Mouse (Mus musculus) limb, embryonic 11.5 days (tissue): ENCODE measurements at regions not wholly inside any gene's neighbourhood (a gene's known extent, or its start where the extent isn't known, plus 50 kb on each side); places are given as distances from the start of the nearest gene placed in this dataset.
"Not testable (repeated sequence)": the region's sequence is repeated elsewhere in the genome, so short reads cannot be mapped to it uniquely, and the experiment has no call there.

Source experiments
- ATAC-seq: fragments of 200-750 bp; cut with Nextera tagmentation; 2 replicates; pipeline ENCODE4 v1.8.0; 2017; ENCODE audit warnings: low read depth; ENCODE audit not compliant: insufficient number of reproducible peaks, low FRiP score, low TSS enrichment
- DNase-seq: peaks from one replicate; pipeline ENCODE4 v3.0.0-alpha.2; 2015; ENCODE audit warnings: low spot score
- H3K27ac ChIP-seq: fragments of 300-500 bp; sonication (generic); replicated peaks from 2 replicates; pipeline ENCODE4 v1.5.1; 2014; ENCODE audit warnings: low read depth, mild to moderate bottlenecking, low read length
- H3K27me3 ChIP-seq: fragments of 300-500 bp; sonication (generic); 2 replicates; pipeline ENCODE4 v1.6.1; 2014; ENCODE audit warnings: mild to moderate bottlenecking, low read length, mixed read lengths; ENCODE audit not compliant: control insufficient read depth, insufficient read depth
- H3K36me3 ChIP-seq: fragments of 300-500 bp; sonication (generic); 2 replicates; pipeline ENCODE4 v1.6.1; 2014; ENCODE audit warnings: mild to moderate bottlenecking, low read length, moderate library complexity, mixed read lengths; ENCODE audit not compliant: control insufficient read depth, insufficient read depth
- H3K4me1 ChIP-seq: fragments of 300-500 bp; sonication (generic); 2 replicates; pipeline ENCODE4 v1.6.1; 2014; ENCODE audit warnings: low read length, mixed read lengths; ENCODE audit not compliant: control insufficient read depth, insufficient read depth
- H3K4me2 ChIP-seq: fragments of 300-500 bp; sonication (generic); 2 replicates; pipeline ENCODE4 v1.6.1; 2014; ENCODE audit warnings: low read depth, mild to moderate bottlenecking, moderate library complexity; ENCODE audit not compliant: severe bottlenecking
- H3K4me3 ChIP-seq: fragments of 300-500 bp; sonication (generic); 2 replicates; pipeline ENCODE4 v1.5.1; 2014; ENCODE audit warnings: low read depth, low read length
- H3K9ac ChIP-seq: fragments of 300-500 bp; sonication (generic); 2 replicates; pipeline ENCODE4 v1.6.1; 2014; ENCODE audit warnings: mild to moderate bottlenecking, low read length
- H3K9me3 ChIP-seq: fragments of 300-500 bp; sonication (generic); 2 replicates; pipeline ENCODE4 v1.6.1; 2016; ENCODE audit warnings: low read length; ENCODE audit not compliant: control insufficient read depth
- WGBS: fragments of 180-500 bp; shearing (Covaris S2); extraction: QIAGEN DNeasy Blood & Tissue Kit; methylation state at CpG from one replicate; pipeline ENCODE4 v1.1.7; 2014; 5-methylcytosine and 5-hydroxymethylcytosine counted together

DNA sequence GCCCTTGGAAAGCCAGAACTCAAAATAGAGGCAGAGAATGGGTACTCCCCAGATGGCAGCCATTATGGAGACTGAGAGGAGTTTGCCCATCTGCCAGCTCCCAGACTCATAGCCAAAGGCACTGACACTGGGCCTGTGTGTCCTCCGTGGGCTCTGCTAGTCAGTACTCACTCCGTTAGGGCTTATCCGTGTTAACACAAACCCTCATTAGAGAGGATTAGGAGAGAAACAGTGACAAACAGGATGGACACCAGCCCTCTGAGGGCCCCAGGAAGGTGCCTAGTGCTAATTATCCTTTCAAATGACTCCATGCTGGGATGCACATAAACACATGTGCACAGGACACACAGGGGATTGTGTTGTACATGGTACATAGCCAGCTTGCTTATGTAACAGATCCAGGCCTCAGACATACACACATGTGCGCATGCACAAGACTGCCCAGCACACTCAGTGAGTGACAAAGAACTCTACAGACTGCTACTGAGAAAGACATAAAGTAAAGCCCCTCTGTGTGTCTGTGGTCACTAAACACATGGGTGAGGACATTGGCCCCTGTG is 267.6 kb upstream of the Irx1 start:
- no peak overlapping the region for H3K4me2 ChIP-seq
- ATAC-seq (no peak), DNase-seq (no peak)
- H3K4me1 ChIP-seq: no peaks in the 10 kb centered on the region
- no peak overlapping the region for H3K27ac ChIP-seq
- no peak overlapping the region for H3K4me3 ChIP-seq
- no peaks in the 10 kb centered on the region for H3K27me3 ChIP-seq
- H3K9ac ChIP-seq: no peak overlapping the region
- WGBS: 57% methylated on average over 4 of the region's 4 CpGs
- H3K36me3 ChIP-seq: no peaks in the 10 kb centered on the region
- H3K9me3 ChIP-seq: no peaks in the 10 kb centered on the region

DNA sequence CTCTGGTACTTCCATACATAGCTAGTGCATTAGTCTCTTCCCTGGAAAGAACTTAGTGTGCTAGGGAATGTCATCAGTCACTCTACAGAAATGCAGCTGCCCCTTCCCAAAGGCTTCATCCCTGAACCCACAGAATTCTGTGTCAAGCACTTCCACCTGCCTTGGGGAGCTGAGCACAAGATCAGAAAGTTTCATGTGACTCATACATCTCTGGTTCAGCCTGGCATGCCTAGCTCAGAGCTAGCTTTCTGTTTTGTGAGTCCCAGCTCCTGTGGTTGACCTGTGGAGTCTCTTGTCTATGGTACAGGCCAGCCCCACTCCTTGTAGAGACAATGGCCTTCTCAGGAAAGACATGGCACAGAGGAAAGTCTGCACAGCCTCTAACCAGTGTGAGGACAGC is 268.6 kb upstream of the Irx1 start:
- H3K36me3 ChIP-seq: no peaks in the 10 kb centered on the region
- ATAC-seq (no peak), DNase-seq (no peak)

DNA sequence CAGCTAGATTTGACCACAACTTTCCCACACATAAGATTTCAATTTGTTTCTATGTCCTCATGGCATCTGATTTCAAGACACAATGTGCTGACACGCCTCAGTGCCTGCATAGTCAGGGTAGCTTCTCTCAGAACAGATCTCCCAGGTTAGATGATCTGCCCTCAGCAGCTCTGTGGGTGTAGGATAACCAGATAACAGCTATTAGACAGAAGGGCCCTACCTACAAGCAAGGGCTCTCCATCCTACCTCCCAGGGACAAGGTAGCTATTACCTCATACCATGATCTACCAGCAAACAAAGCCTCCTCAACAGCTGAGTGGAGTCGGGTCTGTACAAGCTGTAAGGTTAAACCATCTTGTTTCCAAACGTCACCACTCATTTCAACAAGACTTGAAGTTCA is 278.4 kb upstream of the Irx1 start:
- WGBS: 78% methylated on average over 3 of the region's 3 CpGs
- Histone ChIP-seq H3K9ac (no peak overlapping the region), H3K9me3 (no peaks in the 10 kb centered on the region), H3K4me1 (no peaks in the 10 kb centered on the region), H3K4me2 (no peak overlapping the region), H3K36me3 (no peaks in the 10 kb centered on the region), H3K4me3 (no peak overlapping the region), H3K27me3 (no peaks in the 10 kb centered on the region), H3K27ac (no peak overlapping the region)
- DNase-seq (no peak), ATAC-seq (no peak)

More for the DNA sequence above, 268.6 kb upstream of the Irx1 start:
- no peak overlapping the region for H3K4me3 ChIP-seq
- no peaks in the 10 kb centered on the region for H3K9me3 ChIP-seq
- no peak overlapping the region for H3K4me2 ChIP-seq
- H3K4me1 ChIP-seq: no peaks in the 10 kb centered on the region
- no peak overlapping the region for H3K9ac ChIP-seq
- no peak overlapping the region for H3K27ac ChIP-seq
- no peaks in the 10 kb centered on the region for H3K27me3 ChIP-seq

DNA sequence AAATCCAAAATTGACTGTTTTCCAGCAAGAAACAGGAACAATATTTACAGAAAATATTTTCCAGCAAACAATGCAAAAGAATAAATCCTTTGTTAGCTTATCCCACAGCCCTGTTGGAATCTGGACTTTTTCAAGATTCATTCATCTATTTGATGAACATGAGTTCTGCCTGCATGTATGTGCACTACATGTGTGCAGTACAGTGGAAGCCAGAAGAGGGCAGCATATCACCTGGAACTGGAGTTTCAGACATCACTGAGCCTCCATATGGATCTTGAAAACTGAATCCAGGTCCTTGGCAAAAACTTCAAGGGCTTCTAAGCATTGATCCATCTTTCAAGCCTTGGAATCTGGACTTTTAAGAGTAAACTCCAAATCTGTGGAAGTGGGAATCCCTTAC is 286.9 kb upstream of the Irx1 start:
- no peak for ATAC-seq
- Histone ChIP-seq H3K4me3 (no peak overlapping the region), H3K9me3 (no peaks in the 10 kb centered on the region)

DNA sequence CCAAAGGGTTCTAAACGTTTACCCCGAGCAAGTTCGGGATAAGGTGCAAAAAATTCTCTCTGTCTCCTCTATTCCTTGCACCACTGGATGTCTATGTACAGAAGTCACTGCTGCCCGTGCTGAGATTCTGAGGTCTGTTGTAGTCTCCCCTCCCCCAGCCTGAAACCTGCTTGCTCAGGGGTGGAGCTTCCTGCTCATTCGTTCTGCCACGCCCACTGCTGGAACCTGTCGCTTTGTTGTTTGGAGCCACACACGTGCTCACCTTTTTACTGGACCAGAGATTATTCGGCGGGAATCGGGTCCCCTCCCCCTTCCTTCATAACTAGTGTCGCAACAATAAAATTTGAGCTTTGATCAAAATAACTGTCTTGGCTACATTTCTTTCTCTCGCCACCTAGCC is 289.7 kb upstream of the Irx1 start:
- H3K4me1 ChIP-seq, H3K4me3 ChIP-seq, H3K27ac ChIP-seq, H3K4me2 ChIP-seq, H3K27me3 ChIP-seq, H3K9me3 ChIP-seq, H3K9ac ChIP-seq, H3K36me3 ChIP-seq, ATAC-seq, DNase-seq: not testable (repeated sequence)
- WGBS: 58% methylated on average over 13 of the region's 13 CpGs

More for the DNA sequence above, 286.9 kb upstream of the Irx1 start:
- no peak overlapping the region for H3K4me2 ChIP-seq
- no peaks in the 10 kb centered on the region for H3K27me3 ChIP-seq
- H3K4me1 ChIP-seq: no peaks in the 10 kb centered on the region
- DNase-seq: no peak
- H3K27ac ChIP-seq: no peak overlapping the region
- H3K9ac ChIP-seq: no peak overlapping the region
- no peaks in the 10 kb centered on the region for H3K36me3 ChIP-seq

DNA sequence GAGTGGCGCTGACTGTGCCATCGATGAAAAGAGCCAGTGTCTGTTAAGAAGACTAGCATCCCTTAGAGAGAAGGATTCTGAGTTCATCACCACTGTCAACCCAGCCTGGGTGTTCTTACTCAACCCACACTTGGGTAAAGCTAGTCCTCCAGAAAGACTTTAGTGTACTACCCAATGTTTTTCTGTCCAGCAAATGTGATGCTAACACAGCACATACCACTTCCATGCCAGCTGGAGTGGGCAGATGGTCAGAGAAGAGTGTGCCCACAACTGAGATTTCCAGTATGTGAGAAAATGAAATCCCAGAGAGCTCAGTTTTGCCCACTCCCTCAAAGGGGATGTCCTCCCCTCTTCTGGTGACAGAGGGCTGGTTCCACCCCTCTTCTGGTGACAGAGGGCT is 295.3 kb upstream of the Irx1 start:
- ATAC-seq (no peak), DNase-seq (no peak)
- Histone ChIP-seq H3K36me3 (no peaks in the 10 kb centered on the region), H3K27ac (no peak overlapping the region), H3K27me3 (no peaks in the 10 kb centered on the region), H3K4me2 (no peak overlapping the region), H3K9ac (no peak overlapping the region), H3K4me1 (no peaks in the 10 kb centered on the region), H3K9me3 (no peaks in the 10 kb centered on the region), H3K4me3 (no peak overlapping the region)
- 92% methylated on average over 2 of the region's 2 CpGs for WGBS

DNA sequence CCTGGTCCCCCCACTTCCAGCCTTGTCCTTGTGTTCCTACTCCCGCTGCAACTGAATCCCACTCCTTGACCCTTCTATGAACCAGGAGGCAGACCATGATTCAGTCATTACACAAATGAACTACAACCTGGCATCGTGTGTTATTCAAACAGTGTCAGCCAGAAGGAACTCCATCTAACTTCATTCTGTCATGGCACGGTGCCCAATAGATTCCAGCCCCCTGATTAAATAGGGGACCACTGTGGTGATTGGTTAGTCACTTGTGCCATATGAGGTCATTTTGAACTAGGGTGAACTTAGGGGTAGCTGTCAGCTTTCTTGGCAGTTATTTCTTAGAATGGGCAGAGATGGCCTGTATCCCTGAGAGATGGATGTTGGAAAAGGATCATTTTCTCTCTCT is 300.9 kb upstream of the Irx1 start:
- H3K9me3 ChIP-seq: no peaks in the 10 kb centered on the region
- no peak for ATAC-seq

DNA sequence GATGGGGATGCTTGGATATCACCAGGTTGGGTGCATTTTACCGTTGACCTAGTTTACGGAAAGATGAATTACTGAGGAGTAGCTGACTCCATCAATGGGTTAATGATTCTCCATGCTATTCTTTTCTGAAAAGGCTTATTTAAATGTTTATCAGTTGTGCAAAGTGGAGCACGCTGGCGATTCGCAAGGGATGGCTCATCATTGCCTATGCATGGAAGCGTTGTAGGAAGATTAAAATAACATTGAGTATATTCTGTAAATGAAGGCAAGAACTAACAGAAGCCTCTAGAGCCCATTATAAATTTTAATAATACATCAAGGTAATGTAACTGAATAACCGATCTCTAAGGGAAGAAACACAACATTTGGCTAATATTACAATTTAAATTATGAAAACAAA is 301.6 kb upstream of the Irx1 start:
- no peak overlapping the region for H3K4me2 ChIP-seq
- WGBS: 94% methylated on average over 7 of the region's 7 CpGs
- H3K9me3 ChIP-seq: no peaks in the 10 kb centered on the region
- H3K27ac ChIP-seq: no peak overlapping the region
- no peaks in the 10 kb centered on the region for H3K36me3 ChIP-seq
- no peak overlapping the region for H3K4me3 ChIP-seq
- no peak for ATAC-seq
- H3K27me3 ChIP-seq: no peaks in the 10 kb centered on the region
- DNase-seq: no peak
- no peaks in the 10 kb centered on the region for H3K4me1 ChIP-seq
- H3K9ac ChIP-seq: no peak overlapping the region

More for the DNA sequence above, 300.9 kb upstream of the Irx1 start:
- WGBS: 85% methylated on average over 3 of the region's 3 CpGs
- Histone ChIP-seq H3K36me3 (no peaks in the 10 kb centered on the region), H3K9ac (no peak overlapping the region), H3K27ac (no peak overlapping the region), H3K4me2 (no peak overlapping the region), H3K27me3 (no peaks in the 10 kb centered on the region), H3K4me3 (no peak overlapping the region), H3K4me1 (no peaks in the 10 kb centered on the region)
- DNase-seq: no peak

DNA sequence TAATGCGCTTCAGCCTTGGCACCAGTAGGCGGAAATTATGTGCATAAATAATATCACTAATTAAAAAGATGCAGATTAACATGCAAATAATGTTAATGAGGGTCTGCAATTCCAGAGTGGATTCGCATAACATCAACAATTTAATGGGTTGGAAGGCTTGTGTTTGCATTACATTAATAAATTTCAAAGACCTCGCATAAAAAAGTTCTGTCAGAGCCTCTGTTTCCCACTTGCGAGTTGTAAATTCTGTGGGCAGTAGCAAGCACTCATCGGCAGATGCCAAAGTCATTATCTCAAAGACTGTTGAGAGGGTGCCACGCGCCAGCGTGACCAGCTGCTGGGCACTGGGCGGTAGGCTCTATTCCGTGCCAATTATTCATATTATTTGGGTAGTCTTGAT is 302.1 kb upstream of the Irx1 start:
- ATAC-seq (no peak), DNase-seq (no peak)
- no peak overlapping the region for H3K9ac ChIP-seq
- WGBS: 86% methylated on average over 11 of the region's 11 CpGs
- H3K4me3 ChIP-seq: no peak overlapping the region
- H3K4me1 ChIP-seq: no peaks in the 10 kb centered on the region
- H3K9me3 ChIP-seq: no peaks in the 10 kb centered on the region
- no peaks in the 10 kb centered on the region for H3K27me3 ChIP-seq
- H3K4me2 ChIP-seq: no peak overlapping the region
- H3K27ac ChIP-seq: no peak overlapping the region
- no peaks in the 10 kb centered on the region for H3K36me3 ChIP-seq
